Mouse (Mus musculus) retina, postnatal 7 days (tissue): Measurements from ENCODE around the gene Nanos2.
A peak's percentile ranks its signal among the peaks of the same experiment; 100 is the strongest.

ENCODE experiments used
- DNase-seq: peaks from one replicate; pipeline ENCODE4 v3.0.0-alpha.2; 2012; ENCODE audit warnings: low read depth, low spot score

Gene Nanos2

GRCm38 (mm10) chr7:18990601-18991295 lies 3.5 kb downstream of the Nanos2 start, which contains the start of gene Mypop:
Gene Mypop (plus strand): TSS chr7:18991245.
- DNase-seq, result peak; percentile 100

DNA sequence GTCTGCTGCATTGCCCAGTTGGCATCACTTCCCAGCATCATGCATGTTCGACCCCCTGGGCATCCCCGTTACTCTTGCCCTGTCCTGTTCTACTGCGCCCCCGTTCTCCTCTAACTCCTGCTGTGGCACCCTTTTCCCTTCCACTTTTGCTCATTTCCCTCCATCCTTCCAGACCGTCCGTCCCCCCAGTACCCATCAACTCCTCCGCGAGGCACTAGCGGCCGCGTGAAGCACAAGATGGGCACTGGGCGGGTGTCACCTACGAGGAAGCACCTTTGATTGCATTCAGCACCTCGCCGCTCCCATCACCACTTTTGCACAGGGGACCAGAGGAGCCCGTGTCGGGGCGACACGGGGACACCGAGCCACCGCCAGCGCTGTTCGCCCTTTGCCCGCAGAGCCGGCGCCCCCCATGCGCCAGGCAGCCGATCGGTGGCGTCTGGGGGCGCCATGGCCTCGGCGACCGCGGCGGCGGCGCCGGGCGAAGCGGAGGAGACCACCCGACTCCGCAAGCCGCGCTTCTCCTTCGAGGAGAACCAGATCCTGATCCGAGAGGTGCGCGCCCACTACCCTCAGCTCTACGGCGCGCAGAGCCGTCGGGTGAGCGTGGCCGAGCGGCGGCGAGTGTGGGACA lies 4.6 kb downstream of the Nanos2 start:
- DNase-seq, result no peak

- no peak for DNase-seq
Measured at GRCm38 (mm10) chr7:18992294-18992675, 5.1 kb downstream of the Nanos2 start.

DNA sequence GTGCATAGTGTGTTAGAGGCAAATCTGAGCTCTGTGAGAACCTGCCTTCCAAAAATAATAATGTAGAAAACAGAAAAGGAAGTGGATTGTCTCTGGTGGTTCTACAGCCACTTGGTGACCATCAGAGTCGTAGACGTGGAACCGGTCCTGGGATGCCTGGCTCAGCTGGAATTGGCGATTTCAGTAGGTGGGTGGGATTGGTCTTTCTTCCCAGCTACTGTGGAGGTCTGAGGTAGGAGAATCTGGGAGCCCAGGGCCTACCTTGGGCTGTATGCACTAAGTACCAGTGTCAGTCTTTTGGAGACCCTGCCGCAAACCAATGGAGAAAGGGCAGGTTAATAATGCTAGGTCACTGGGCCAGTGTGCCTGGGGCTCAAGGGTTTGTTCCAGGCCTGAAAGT lies 5.8 kb downstream of the Nanos2 start:
- no peak for DNase-seq

DNA sequence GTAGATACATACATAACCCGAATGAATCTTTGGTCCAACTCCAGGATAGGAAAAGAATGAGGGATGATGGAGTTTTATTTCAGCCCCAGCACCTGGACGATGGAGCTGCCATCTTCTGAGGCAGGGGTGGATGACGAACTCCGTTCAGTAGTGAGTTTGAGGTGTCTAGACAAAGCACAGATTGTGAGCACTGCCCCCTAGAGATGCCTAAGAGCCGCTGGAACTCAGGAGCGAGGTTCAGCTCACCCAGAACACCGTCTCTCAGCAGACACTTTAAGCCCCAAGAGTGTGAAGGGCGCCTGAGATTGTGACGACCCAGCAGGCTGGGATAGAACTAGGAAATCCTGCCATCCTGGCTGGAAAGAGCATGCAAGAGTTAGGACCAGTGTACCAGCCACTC lies 11.6 kb downstream of the Nanos2 start:
- no peak for DNase-seq

DNA sequence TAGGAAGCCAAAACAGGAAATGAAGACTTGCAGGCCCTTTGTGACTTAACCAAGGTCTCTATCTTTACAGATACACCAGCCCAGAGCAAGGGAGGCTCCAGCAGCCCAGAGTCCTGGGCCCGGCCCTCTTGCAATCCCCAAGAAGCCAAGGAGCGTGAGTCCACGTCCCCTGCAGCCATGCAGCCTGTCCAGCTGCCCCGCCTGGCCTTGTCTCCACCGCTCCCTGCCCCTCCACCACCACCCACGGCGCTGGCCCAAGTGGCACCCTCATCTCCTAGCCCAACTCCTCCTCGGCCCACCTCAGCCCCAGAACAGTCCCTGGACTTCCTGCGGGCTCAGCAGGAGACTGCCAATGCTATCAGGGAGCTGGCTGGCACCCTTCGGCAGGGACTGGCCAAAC lies 13.2 kb downstream of the Nanos2 start:
- DNase-seq, result no peak

GRCm38 (mm10) chr7:19001066-19001806 lies 14.0 kb downstream of the Nanos2 start:
- no peak for DNase-seq

DNA sequence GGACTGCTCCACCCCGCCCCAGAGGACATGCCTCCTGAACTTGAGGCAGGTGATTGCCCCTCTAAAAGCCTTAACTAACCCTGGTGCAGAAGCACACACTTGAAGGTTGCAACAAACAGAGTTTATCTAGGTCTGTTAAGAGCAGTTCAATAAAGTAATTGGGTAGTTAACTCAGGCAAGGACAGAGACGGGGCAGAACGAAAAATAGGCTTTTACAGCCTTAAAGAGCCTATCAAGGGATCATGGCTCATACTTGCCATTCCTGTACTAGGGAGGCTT lies 14.5 kb downstream of the Nanos2 start:
- no peak for DNase-seq

DNA sequence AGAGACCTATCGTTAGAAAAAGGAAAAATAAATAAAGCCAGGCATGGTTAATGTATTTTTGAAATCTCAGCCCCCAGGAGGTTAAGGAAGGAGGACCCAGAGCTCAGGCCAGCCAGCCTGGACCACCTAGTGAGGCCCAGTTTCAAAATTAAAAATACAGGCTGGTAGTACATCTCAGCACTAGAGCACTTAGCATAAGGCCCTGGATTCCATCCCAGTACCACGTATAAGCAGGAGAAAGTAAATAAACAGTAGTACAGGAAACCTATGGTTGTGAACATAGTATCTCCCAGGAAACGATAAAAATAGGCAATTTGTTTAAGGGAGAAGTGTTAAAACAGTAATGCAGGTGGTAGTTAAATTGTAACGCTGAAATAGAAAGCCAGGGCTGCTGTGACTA lies 14.9 kb downstream of the Nanos2 start:
- DNase-seq, result no peak

GRCm38 (mm10) chr7:19002848-19003498 lies 15.8 kb downstream of the Nanos2 start:
- peak; percentile 80 for DNase-seq

GRCm38 (mm10) chr7:19003902-19004630 lies 16.9 kb downstream of the Nanos2 start, which contains the start of gene Irf2bp1:
Gene Irf2bp1 (plus strand): TSS chr7:19004044.
- DNase-seq, result peak; percentile 93

GRCm38 (mm10) chr7:19004631-19005079 lies 17.5 kb downstream of the Nanos2 start:
- no peak for DNase-seq

DNA sequence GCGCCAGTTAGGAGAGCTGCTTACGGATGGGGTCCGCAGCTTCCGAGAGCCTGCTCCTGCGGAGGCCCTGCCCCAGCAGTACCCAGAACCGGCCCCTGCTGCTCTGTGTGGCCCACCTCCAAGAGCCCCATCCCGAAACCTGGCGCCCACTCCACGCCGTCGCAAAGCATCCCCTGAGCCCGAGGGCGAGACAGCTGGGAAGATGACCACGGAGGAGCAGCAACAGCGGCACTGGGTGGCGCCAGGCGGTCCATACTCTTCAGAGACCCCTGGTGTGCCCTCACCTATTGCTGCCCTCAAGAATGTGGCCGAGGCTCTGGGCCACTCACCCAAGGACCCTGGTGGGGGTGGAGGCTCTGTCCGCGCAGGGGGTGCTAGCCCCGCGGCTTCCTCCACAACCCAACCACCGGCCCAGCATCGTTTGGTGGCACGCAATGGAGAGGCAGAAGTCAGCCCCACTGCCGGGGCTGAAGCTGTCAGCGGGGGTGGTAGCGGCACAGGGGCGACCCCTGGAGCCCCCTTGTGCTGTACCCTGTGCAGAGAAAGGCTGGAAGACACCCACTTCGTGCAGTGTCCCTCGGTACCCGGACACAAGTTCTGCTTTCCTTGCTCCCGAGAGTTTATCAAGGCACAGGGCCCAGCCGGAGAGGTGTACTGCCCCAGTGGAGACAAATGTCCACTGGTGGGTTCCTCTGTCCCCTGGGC lies 18.4 kb downstream of the Nanos2 start:
- no peak for DNase-seq

GRCm38 (mm10) chr7:19006476-19006875 lies 19.3 kb downstream of the Nanos2 start:
- peak; percentile 77 for DNase-seq

DNA sequence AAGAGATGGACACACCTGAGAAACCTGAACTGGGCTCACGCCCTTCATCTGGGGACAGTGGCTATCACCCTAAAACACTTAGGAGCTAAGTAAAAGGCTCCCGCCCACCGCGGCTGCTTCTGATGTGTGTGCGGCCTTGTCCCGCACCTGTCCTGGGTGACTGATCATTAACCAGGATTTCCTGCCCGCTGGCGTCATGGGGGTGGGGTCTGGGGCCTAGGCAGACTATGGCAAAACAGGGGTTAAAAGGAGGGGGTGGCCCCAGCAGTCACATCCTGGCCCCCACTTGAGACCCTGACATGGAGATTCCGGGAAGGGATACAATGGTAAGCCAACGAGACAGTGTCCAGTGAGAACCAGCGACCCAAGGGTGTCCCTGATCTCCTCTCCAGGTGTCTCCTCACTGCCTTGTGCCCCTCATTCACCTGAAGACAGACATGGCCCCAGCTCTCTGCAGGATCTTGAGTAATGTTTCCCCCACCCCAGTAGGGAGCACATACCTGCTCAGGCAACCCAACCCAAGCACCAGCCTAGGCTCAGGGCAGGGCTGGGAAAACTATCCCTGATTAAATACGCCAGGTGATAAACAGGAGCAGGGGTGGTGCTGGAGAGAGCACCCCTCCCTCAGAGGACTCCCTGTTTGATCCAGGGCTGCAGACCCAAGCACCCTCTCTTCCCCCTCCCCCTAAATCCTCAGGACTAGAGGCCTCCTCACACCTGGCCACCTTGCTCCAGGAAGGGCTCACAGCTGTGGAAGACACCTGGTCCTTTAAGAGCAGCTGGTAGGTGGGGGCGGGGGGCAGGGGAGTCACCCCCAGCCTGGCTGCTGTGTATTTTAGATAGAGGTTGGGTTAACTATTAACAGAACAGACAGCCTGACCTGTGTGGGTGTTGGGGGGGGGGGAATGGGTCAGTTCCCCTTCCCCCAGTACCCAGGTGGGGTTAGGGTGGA lies 20.1 kb downstream of the Nanos2 start:
- DNase-seq, result no peak

DNA sequence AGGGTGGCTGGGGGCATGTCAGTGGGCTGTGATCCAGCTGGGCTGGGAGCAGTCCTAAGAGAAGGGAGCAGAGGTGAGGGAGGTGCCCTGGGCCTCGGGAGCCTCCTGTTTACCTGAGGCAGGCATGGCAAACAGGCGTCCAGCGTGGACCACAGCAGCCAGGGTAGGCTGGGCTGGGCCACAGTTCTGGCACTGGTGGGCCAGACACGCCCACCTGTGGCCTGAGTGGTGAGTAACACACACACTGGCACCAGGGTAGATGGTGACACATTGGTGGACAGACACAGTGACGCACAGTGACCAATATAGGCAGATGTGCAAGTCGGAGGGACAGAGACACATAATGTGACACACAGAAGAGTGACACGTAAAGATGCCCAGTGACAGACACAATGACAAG lies 23.4 kb downstream of the Nanos2 start:
- no peak for DNase-seq

DNA sequence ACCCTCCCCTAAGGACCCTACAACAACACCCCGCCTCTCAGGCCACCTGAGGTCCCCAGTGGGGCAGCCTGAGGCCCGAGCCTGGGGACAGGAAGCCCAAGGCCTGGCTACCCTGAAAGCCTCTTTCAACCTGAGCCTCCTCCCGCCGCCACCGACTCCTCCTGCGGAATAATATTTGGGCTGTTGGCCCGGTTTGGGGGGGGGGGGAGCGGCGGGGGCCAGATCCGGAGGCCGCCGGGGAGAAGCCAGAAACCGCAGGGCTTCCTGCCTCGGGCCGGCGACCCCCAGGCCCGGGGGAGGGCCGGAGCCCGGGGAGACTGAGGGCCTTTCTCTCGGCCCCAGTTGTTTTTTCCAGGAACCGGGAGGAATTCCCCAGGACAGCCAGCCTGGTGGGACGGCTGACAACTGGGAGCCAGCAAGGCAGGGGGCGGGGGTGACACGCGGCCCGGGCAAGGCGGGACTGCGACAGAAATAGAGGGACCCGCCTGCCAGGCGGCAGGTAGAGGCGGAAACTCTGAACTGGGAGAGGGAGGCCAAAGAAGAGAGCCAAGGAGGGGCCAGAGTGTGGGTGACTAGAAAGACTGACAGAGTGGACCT lies 24.9 kb downstream of the Nanos2 start:
- no peak for DNase-seq

DNA sequence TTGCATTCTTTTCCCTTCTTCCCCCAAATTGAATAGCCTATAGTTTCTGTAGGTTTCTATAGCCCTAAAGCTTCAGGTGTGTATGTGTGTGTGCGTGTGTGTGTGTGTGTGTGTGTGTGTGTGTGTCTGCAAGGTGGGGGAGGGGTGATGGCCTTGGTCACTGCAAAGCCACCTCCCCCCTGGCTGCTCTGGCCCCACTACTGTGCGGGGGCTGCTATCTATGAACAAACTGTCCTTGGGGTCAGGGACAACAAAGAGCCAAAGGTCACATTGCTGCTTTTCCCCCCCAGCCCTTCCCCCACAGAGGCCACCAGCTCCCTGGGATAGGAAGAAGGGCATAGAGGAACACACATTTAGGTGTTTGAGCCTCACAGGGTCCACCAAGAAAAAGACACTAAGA lies 25.7 kb downstream of the Nanos2 start:
- DNase-seq, result no peak

DNA sequence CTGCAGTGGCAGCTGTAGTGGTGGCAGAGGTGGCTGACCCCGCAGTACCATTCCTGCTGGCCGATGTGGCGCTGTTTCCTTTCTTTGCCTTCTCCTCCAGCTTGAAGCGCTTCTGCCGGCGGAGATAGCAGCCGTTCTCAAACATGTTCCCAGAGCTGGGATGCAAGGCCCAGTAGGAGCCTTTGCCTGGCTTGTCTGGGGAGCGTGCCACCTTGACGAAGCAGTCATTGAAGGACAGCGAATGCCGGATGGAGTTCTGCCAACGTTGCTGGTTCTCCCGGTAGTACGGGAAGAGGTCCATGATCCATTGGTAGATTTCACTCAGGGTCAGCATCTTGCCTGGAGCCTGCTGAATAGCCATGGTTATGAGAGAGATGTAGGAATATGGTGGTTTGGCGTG lies 27.3 kb downstream of the Nanos2 start:
- no peak for DNase-seq
